Mouse (Mus musculus) liver, adult 2 months (tissue): Measurements from ENCODE around the gene Dda1. TPM values are rescaled to one million over a fixed set of nuclear protein-coding genes. Genes with fewer than 3 reads are reported as not detected.

Experiments
- DNase-seq: peaks from one replicate; pipeline ENCODE4 v3.0.0-alpha.2; 2011; ENCODE audit warnings: low read depth, low spot score; ENCODE audit errors: extremely low read depth
- H3K27ac ChIP-seq: fragments of 200-500 bp; replicated peaks from 2 replicates; pipeline ENCODE4 v1.5.1; 2012; ENCODE audit warnings: low read depth, mild to moderate bottlenecking, control low read depth, inconsistent platforms, low read length; ENCODE audit not compliant: insufficient read depth
- H3K27me3 ChIP-seq: fragments of 200-500 bp; 2 replicates; pipeline ENCODE4 v1.6.1; 2012; ENCODE audit warnings: mild to moderate bottlenecking, moderate library complexity, low read length, inconsistent platforms; ENCODE audit not compliant: control insufficient read depth, insufficient read depth
- H3K36me3 ChIP-seq: fragments of 200-500 bp; 2 replicates; pipeline ENCODE4 v1.6.1; 2012; ENCODE audit warnings: low read length, inconsistent platforms; ENCODE audit not compliant: control insufficient read depth, insufficient read depth
- H3K4me1 ChIP-seq: fragments of 200-500 bp; 2 replicates; pipeline ENCODE4 v1.6.1; 2011; ENCODE audit warnings: low read length; ENCODE audit not compliant: control insufficient read depth, insufficient read depth
- H3K4me3 ChIP-seq: fragments of 200-500 bp; 2 replicates; pipeline ENCODE4 v1.5.1; 2011; ENCODE audit warnings: low read depth, mild to moderate bottlenecking, control low read depth, low read length, moderate library complexity; ENCODE audit not compliant: insufficient read depth
- H3K79me2 ChIP-seq: fragments of 200-500 bp; 2 replicates; pipeline ENCODE4 v1.6.1; 2012; ENCODE audit warnings: inconsistent platforms, mild to moderate bottlenecking, low read length, moderate library complexity; ENCODE audit not compliant: control insufficient read depth, insufficient read depth
- H3K9ac ChIP-seq: fragments of 200-500 bp; 2 replicates; pipeline ENCODE4 v1.6.1; 2012; ENCODE audit warnings: low read depth, mild to moderate bottlenecking, control low read depth, inconsistent platforms, low read length
- CTCF ChIP-seq: fragments of 200-500 bp; IDR thresholded peaks from 2 replicates; pipeline ENCODE4 v1.5.1; 2011; ENCODE audit warnings: low read depth, low read length, control low read depth
- POLR2A ChIP-seq: fragments of 200-500 bp; IDR thresholded peaks from 2 replicates; pipeline ENCODE4 v1.6.1; 2011; ENCODE audit warnings: low read length, control low read depth; ENCODE audit not compliant: insufficient read depth; ENCODE audit errors: extremely low read depth
- WGBS: fragments of 180-500 bp; shearing (Covaris S2); methylation state at CpG from one replicate; pipeline ENCODE4 v1.1.7; 2018; 5-methylcytosine and 5-hydroxymethylcytosine counted together
- polyA plus RNA-seq: library from polyadenylated mRNA; depleted of rRNA; stranded (reverse); fragments of >200 nt; gene quantifications from 2 replicates; pipeline ENCODE4 v1.2.3, GENCODE M21; 2012
- total RNA-seq: library from RNA; depleted of rRNA; stranded (reverse); fragments of >200 nt; gene quantifications from 2 replicates; pipeline ENCODE4 v1.2.3, GENCODE M21; 2014

Gene Dda1
- total and polyA plus RNA-seq, 2 experiments, result 7.7 to 34.1 TPM

DNA sequence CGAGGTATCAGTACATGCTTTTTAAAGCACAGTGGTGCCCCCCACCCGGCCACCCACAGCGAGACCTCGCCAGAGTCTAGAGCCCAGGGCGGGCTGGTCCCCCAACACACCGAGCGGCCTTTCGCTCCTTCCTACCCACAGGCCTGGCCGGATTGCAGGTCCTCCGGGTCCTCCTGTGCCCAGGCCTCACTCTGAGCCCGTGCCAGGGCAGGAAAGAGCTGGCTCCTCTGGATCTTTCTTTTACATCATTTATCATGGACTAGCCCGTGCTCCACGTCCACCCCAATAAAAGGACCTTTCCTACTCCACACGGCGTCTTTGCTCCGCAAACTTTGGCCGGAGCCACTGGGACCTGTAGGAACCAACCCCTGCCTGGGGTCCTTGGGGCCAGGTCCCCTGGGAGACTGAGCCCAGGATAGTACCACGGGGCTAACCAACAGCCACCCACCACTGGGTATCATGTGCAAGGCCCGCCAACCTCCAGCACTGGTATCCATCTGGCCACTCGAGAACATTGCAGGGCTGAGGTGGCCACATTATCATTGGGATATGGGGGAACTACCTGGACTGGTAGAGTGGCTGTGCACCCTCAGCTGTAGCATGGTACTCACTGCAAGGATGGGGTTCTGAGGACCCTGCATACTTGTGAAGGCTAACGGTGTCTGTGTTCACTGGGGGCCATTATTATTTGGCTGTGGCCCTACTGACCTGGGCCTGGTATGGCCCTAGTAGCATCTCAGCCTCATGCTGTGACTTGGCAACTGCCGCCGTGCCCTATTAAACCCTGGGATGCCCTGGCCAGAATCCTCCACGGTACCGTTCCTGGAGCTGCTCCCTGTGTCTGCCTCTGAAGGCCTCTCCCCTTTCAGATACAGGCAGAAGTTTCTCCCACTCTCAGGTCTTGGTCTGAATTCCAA, 6.0 kb downstream of the Dda1 start:
- H3K9ac ChIP-seq, result no peak overlapping the region
- H3K4me1 ChIP-seq, result peaks cover 6% of the 10 kb centered on the region

DNA sequence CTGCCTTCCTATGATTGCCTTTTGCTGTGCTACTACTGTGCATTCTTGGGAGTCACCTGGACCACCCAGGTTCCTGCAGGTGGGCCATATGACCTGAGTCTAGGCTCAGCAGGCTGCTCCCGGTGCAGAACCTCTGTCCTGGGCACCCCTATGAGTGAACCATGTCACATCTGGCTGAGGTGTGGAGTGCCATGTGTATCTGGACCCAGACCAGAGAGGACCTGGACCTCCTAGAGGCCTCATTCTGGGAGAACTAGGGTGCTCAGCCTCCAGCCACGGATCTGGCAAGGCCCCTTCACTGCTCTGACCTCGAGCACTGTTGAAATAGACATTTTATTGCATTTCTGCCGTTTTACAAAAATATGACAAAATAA, 6.7 kb downstream of the Dda1 start:
- no peaks in the 10 kb centered on the region for H3K27me3 ChIP-seq
- H3K4me3 ChIP-seq, result no peak overlapping the region
- H3K4me1 ChIP-seq, result peaks cover 2% of the 10 kb centered on the region; the same call in 1 of the 2 replicates
- H3K79me2 ChIP-seq, result no peaks in the 10 kb centered on the region; the same call in 1 of the 2 replicates
- H3K36me3 ChIP-seq, result no peaks in the 10 kb centered on the region
- no peak for DNase-seq
- no peak overlapping the region for H3K27ac ChIP-seq
- 20% methylated on average over 4 of the region's 4 CpGs for WGBS
- TF ChIP-seq CTCF (no peak), POLR2A (no peak)
- no peak overlapping the region for H3K9ac ChIP-seq

More for the DNA sequence above, 6.0 kb downstream of the Dda1 start:
- H3K36me3 ChIP-seq, result no peaks in the 10 kb centered on the region
- H3K79me2 ChIP-seq, result peaks cover 5% of the 10 kb centered on the region; the same call in 1 of the 2 replicates
- WGBS, result 85% methylated on average over 25 of the region's 25 CpGs
- H3K27me3 ChIP-seq, result no peaks in the 10 kb centered on the region
- H3K4me3 ChIP-seq, result no peak overlapping the region
- H3K27ac ChIP-seq, result no peak overlapping the region
- TF ChIP-seq POLR2A (no peak), CTCF (no peak)
- DNase-seq, result peak; percentile 41

DNA sequence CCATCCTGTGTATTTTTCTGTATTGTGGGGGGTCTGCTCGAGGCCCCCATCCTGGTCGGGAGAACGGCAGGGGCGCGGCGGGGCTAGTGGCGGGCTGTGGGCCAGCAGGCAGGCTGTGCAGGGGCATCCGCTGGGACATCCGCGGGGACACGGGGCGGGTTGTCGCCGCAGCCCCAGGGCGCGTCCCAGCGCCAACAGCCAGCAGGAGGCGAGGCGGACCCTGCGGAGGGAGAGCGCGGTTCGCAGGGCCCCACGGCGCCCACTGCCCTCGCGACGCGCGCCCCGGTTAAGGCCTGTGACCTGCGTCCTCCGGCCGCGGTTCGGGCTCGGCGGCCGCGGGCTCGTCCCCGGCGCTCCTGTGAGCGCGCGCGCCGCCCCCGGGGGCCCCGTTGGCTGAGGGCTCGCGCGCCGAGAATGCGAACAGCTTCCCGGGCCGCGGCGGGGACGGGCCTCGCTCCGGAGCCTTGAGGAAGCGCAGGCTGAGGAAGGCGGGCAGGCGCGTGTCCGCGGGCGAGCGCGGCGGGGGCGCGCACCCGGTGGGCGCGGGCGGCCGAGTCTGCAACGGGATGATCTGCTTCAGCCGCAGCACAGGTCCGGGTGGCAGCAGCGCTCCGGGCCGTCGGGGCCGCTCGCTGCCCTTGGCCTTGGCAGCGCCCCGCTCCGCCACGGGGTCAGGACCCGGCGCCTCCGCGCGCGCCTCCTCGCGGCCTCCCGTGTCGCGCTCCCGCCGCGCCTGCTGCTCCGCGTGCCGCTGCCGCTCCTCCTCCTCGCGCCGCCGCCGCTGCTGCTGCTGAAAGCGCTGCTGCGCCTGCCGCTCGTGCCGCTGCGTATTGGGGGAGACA, 7.3 kb downstream of the Dda1 start:
- TF ChIP-seq CTCF (peak; percentile 29; the same call in 1 of the 2 replicates), POLR2A (no peak)
- peak overlapping the region; percentile 90 for H3K9ac ChIP-seq
- H3K27ac ChIP-seq, result peak overlapping the region; percentile 84
- peaks cover 2% of the 10 kb centered on the region; the same call in 1 of the 2 replicates for H3K4me1 ChIP-seq
- no peak for DNase-seq
- H3K36me3 ChIP-seq, result no peaks in the 10 kb centered on the region
- WGBS, result under 1% methylated on average over 119 of the region's 121 CpGs
- peak overlapping the region; percentile 90 for H3K4me3 ChIP-seq
- H3K27me3 ChIP-seq, result no peaks in the 10 kb centered on the region
- no peaks in the 10 kb centered on the region for H3K79me2 ChIP-seq

DNA sequence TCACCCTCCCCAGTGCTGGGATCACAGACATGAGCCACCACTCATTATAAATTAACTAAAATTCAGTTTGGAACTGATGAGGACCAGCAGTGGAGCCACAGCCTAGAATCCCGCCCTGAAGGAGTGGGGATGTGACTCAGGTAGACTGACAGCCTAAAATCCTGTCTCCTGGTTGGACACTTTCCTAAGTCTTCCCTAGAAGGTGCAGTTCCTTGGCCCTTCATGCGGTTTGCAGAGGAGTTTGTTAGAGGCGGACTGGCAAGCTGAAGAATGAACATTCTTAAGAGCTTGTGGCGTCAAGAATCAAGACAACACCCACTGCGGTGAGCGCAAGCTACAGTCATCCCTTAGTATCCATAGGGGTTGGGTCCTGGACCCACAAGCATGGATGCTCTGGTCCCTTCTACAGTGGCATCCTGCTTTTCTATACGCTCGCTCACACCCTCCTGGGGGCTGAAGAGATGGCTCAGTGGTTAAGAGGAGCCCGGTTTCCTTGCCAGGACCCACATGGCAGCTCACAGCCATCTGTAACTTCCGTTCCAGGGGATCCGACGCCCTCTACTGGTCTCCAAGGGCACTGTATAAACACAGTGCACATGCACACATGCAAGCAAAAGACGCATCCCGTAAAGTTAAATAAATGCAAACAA, 8.3 kb downstream of the Dda1 start:
- Histone ChIP-seq H3K9ac (no peak overlapping the region), H3K36me3 (no peaks in the 10 kb centered on the region), H3K79me2 (no peaks in the 10 kb centered on the region), H3K27me3 (no peaks in the 10 kb centered on the region), H3K4me3 (no peak overlapping the region), H3K27ac (no peak overlapping the region), H3K4me1 (peaks cover 2% of the 10 kb centered on the region; the same call in 1 of the 2 replicates)
- WGBS, result 63% methylated on average over 14 of the region's 14 CpGs
- TF ChIP-seq POLR2A, result no peak
- peak; percentile 63 for TF ChIP-seq CTCF
- no peak for DNase-seq

DNA sequence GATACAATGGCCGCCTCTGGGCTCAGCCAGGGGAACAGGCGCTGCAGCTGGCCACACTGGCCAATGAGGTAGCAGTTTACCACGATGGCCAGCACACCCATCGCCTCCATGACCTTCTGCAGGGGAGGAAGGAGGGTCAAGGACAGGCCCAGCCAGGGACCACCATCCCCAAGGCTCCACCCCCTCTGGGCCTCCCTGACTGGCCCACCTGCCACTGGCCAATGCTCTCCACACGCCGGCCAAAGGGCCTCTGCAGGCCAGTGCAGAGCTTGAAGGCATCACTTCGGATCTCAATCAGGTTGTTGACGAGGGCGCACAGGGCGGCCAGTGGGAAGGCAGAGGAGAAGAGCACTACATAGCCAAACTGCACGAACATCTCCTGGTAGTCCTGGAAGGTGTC, 9.9 kb downstream of the Dda1 start:
- TF ChIP-seq POLR2A (no peak), CTCF (no peak)
- DNase-seq, result no peak
- Histone ChIP-seq H3K27me3 (no peaks in the 10 kb centered on the region), H3K27ac (no peak overlapping the region), H3K4me3 (no peak overlapping the region), H3K4me1 (peaks cover 2% of the 10 kb centered on the region; the same call in 1 of the 2 replicates), H3K9ac (no peak overlapping the region), H3K79me2 (no peaks in the 10 kb centered on the region), H3K36me3 (no peaks in the 10 kb centered on the region)
- WGBS, result 82% methylated on average over 11 of the region's 11 CpGs
